Mouse (Mus musculus) T-helper 17 cell (primary cell): ENCODE data around the gene Rpl37.

Experiments used
- in situ Hi-C, 2 experiments: fragments of 300-600 bp; cut with MboI, MseI; formaldehyde crosslinking; loops; 1 replicate in 1 of 2; 2 replicates in 1 of 2; pipeline ENCODE4 v1.15.1; 2025; ENCODE audit warnings: high pct_unique_total_duplicates in 2 of 2

The Rpl37 gene

DNA sequence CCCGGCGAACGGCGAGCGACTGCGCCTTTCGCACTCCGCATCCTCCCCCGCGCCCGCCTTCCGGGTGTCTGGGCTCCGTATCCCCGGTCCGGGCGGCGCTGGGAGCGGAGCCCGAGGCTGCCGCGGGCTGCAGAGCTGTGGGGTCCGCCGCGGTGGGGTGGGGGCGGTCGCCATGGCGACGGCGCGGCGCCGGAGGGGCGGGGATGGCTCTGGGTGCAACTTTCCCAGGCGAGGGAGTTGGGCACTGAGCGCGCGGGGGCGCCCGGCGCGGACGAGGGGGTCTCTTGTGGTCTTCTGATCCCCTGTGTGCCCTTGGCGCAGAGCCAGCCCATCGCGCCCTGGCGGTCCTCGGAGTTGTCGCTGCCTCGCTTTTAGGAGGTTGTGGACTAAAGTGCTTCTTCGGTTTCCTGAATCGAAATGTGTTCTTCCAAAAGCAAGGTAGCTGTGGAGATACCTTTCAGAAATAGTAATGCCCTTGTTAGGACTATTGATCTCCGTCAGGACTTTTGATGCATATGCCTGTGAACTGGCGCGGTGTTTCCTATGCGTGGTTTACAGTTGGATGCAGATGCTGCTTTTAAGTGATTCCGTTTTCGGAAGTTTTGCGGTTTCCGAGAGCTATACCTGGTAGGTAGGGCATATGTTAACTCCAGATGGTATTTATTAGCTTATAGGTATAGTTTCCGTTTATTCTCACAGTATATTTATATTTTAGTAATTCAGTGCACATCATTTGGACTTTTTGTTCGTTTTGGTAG, 27.8 kb downstream of the Rpl37 start:
- in situ Hi-C loops = loop anchor here in 1 of 2 experiments (25.0 kb wide), 1 partner anchor 1443 kb away; no protein-coding TSS in a partner anchor

DNA sequence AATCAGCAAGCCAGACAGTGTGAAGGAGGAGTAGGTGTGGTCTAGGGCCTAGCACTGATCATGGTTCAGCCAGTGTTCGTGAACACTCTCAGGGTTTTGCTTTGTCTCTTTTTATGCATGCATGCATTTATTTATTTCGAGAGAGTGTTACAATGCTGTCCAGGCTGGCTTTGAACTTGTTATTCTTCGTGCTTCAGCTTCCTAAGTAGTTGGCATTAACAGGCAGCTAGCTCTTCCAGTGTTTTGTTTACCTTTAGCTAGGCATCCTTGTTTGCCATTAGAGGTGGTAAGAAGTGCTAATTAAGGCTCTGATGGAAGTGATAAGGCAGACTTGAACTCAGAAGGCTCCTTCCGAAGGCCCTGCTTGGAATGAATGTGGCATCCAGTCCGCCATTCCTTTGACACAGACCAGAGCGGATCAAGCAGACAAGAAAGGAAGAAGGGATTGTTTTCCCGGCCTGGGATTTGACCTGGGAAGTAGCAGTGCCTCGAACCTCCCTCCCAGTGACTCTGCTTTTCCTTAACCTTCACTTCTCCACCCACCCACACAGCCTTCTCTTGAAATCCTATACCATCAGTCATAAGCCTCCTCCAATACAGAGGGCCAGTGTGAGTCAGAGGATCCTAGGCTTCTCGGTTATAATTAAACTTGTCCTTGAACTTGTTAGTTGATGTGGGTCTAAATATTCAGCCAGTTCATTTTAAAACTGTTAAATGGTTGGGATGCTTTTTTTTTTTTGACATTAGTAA, 28.9 kb downstream of the Rpl37 start:
- in situ Hi-C loops = loop anchor here in 1 of 2 experiments (5.0 to 25.0 kb wide), 2 partner anchors 42 to 1442 kb away; partner anchors contain the start of gene Ttc33

DNA sequence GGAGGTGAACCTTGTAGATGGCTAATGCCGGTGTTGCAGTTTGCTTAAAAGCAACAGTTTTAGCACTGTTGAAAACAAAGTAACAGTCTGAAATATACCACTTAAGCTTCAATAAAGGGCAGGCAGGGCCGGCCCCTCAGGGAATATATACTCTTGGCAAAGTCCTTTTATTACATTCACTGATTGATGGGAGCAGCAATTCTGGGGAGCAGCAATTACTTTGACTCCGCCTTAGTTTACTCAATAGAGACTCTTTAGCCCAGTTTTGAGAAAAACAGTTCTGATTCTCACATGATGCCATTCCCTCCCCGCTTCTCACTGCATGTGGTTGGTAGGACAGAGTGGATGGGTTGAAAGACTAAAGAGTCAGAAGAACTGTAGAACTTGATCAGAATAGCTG, 32.7 kb downstream of the Rpl37 start:
- in situ Hi-C loops = loop anchor here in 1 of 2 experiments (5.0 to 25.0 kb wide), 2 partner anchors 38 to 1438 kb away; partner anchors contain the start of gene Ttc33

DNA sequence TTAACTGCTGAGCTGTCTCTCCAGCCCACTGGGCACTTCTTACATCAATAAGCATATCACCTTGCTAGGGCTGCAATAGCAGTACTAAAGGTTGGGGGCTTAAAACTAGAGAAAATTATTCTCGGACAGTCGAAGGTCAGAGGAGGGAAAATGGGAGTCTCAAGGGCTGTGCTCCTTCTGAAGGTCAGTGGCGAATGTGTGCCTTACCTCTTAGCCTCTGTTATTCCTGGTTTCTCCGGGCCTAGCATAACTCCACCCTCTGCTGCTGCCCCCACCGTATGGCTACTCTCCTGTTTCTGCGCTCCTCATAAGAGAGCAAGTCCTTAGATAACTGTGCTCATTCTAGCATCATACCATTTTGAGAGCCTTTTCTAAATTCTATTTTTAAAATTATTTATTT, 35.7 kb downstream of the Rpl37 start:
- in situ Hi-C loops = no loop called here

DNA sequence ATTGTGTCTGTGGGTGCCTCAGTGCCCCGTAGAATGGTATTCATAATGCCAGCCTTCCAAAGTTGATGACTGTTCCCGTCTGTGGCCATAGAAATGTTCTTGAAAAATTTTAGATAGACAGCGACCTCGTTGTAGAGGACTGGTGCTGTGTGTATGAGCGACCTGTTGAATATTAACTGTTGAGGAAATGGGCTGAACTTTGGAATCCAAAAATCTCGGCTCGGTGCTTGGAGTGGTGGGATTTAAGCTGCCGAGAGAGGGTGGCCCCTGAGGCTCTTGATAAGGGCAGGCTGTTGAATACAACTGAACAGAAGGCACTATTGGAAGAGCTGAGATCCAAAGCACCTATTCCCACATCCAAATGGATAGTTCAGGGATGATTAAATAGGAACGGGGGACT, 38.2 kb downstream of the Rpl37 start:
- in situ Hi-C loops = no loop called here

DNA sequence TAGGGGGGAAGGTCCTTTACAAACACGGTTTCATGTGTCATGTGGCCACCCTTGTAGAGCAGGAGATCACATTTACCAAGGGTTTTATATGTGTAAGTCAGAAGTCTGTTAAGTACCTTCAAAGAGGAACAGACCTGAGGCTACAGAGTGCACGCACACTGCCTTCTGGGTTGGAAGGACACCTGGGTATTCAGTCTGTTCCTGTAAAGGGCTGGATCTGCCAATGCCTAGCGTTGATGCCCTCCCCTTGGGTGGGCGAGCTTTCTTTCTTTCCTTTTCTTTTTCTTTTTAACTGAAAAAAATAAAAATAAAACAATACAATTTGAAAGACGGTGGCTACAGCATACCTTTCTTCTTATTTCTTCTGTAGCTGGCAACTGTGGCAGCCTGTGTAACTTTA, 38.6 kb downstream of the Rpl37 start:
- in situ Hi-C loops = no loop called here

DNA sequence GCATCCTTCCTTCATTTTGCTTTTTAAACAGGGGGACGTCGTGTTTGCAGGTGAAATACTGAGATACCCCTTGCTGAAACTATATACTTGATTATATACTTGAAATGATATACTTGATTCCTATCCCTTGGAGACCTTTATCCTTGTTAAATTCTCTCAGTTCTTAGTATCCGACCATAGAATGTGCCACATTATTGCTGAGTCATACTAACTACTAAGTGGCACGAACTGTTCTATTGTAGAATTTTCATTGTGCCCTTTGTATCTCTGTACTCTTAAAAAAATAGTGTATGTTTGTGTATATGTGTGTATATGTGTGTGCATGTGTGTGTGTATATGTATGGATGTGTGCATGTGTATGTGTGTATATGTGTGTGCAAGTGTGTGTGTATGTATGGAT, 39.9 kb downstream of the Rpl37 start:
- in situ Hi-C loops = no loop called here

DNA sequence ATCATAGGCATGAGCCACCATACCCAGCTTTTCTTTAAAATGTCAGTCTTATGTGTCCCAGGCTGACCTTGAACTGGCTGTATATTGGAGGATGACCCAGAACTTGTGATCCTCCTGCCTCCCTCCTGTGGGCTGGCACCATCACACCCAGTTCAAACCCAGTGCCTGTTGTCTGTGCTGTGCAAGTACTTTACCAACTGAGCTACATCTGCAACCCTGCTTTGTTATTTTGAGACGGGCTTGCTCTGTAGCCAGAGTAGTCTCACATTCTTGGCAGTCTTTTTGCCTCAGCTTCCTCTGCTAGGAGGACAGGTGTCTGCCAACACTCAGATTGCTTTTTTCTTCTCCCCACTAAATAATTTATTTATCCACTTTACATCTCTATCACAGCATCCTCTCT, 40.9 kb downstream of the Rpl37 start:
- in situ Hi-C loops = no loop called here

DNA sequence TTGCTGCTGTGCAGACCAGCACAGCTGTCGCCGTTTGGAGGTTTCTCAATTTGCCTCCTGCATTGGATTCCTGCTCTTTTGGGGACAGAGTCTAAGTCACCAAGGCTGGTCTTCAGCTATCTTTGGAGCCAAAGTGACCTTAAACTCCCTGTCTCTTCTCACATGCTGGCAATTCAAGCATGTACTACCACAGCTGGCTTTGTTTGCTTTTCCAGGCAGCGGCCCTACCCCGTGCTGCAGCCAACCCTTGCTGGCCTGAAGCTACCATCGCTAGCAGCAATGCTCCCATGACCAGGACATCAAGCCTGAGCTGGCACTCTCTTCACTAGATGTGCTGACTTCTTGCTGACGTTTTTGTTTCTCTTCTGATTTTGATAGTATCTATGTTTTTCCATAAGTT, 42.4 kb downstream of the Rpl37 start:
- in situ Hi-C loops = no loop called here

DNA sequence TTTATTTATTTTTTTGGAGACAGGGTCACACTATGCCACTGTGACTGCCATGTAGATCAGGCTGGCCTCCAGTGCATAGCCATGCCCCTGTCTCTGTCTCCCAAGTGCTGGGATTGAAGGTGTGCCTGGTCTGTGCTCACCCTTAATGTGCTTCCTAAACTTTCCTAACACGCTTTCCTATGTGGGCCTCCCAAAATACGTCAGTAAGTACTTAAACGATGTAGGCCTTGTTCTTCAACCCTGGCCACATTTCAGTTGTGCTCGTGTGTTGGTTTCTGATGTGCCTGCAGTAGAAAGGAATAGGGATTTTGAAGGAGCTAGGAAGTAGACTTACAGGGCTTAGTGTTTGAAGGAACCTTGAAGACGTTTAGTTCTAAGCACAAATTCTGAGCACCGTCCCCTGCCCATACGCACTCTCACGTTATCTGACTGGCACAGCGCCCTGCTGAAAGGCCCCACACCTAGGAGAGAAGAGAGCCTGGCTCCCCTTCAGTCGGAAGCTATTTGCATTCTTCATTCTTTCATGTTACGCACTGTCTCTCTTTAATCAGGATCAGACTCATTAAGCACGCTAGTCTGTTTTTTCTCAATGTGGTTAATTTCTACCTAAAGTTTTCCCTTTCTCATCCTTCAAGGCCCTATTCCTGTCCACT, 48.8 kb downstream of the Rpl37 start:
- in situ Hi-C loops = no loop called here
